Mouse (Mus musculus) cortical plate, adult 2 months (tissue): ENCODE results near the gene Krt73.

Experiments used
- CTCF ChIP-seq: fragments of 200-500 bp; IDR thresholded peaks from 2 replicates; pipeline ENCODE4 v1.5.1; 2011; ENCODE audit warnings: mild to moderate bottlenecking, control low read depth, low read length; ENCODE audit not compliant: insufficient read depth; ENCODE audit errors: extremely low read depth
- POLR2A ChIP-seq: fragments of 200-500 bp; IDR thresholded peaks from 2 replicates; pipeline ENCODE4 v1.6.1; 2011; ENCODE audit warnings: mild to moderate bottlenecking, low read length, control low read depth; ENCODE audit not compliant: insufficient read depth; ENCODE audit errors: extremely low read depth

GRCm38 (mm10) chr15:101786360-101786759 is 15.8 kb downstream of the Krt73 start, which contains the start of gene Krt72:
- TF ChIP-seq CTCF (no peak), POLR2A (no peak)
